Mouse (Mus musculus) heart, postnatal 0 days (tissue): ENCODE data around the gene Osbpl7. TPM values are rescaled to one million over a fixed set of nuclear protein-coding genes. Genes with fewer than 3 reads are reported as not detected.
A peak's percentile ranks its signal among the peaks of the same experiment; 100 is the strongest.

Experiments used
- ATAC-seq: fragments of 200-750 bp; cut with Nextera tagmentation; 2 replicates; pipeline ENCODE4 v1.8.0; 2017; ENCODE audit warnings: low read depth, moderate number of reproducible peaks, moderate library complexity; ENCODE audit not compliant: insufficient read depth
- DNase-seq: peaks from one replicate; pipeline ENCODE4 v3.0.0-alpha.2; 2016; ENCODE audit warnings: low spot score
- H3K27ac ChIP-seq: fragments of 300-500 bp; sonication (generic); 2 replicates; pipeline ENCODE4 v1.5.1; 2014; ENCODE audit warnings: low read depth, mild to moderate bottlenecking
- H3K27me3 ChIP-seq: fragments of 300-500 bp; sonication (generic); 2 replicates; pipeline ENCODE4 v1.6.1; 2014; ENCODE audit warnings: low read length, mixed read lengths; ENCODE audit not compliant: control insufficient read depth, insufficient read depth
- H3K36me3 ChIP-seq: fragments of 300-500 bp; sonication (generic); replicated peaks from 2 replicates; pipeline ENCODE4 v1.6.1; 2014; ENCODE audit warnings: low read length, mixed read lengths; ENCODE audit not compliant: control insufficient read depth, insufficient read depth
- H3K4me1 ChIP-seq: fragments of 300-500 bp; sonication (generic); 2 replicates; pipeline ENCODE4 v1.6.1; 2014; ENCODE audit warnings: antibody characterized with exemption; ENCODE audit not compliant: control insufficient read depth, insufficient read depth
- H3K4me2 ChIP-seq: fragments of 300-500 bp; sonication (generic); 2 replicates; pipeline ENCODE4 v1.6.1; 2014; ENCODE audit warnings: low read depth, mild to moderate bottlenecking, low read length, moderate library complexity
- H3K4me3 ChIP-seq: fragments of 300-500 bp; sonication (generic); 2 replicates; pipeline ENCODE4 v1.5.1; 2014; ENCODE audit warnings: low read depth, low read length
- H3K9ac ChIP-seq: fragments of 300-500 bp; sonication (generic); replicated peaks from 2 replicates; pipeline ENCODE4 v1.6.1; 2014; ENCODE audit warnings: low read depth, low read length, mixed read lengths
- H3K9me3 ChIP-seq: fragments of 300-500 bp; sonication (generic); replicated peaks from 2 replicates; pipeline ENCODE4 v1.6.1; 2016; ENCODE audit warnings: low read length; ENCODE audit not compliant: control insufficient read depth
- CTCF ChIP-seq: IDR thresholded peaks from 2 replicates; pipeline ENCODE4 v1.5.1; 2016; ENCODE audit warnings: antibody characterized with exemption, control low read depth, low read depth
- EP300 ChIP-seq: IDR thresholded peaks from 2 replicates; pipeline ENCODE4 v1.6.1; 2016; ENCODE audit warnings: antibody characterized with exemption, low read depth
- WGBS: fragments of 180-500 bp; shearing (Covaris S2); extraction: QIAGEN DNeasy Blood & Tissue Kit; methylation state at CpG from one replicate; pipeline ENCODE4 v1.1.7; 2014; 5-methylcytosine and 5-hydroxymethylcytosine counted together
- polyA plus RNA-seq: library from polyadenylated mRNA; unstranded; fragments of >200 nt; fragmentation: Nextera tagmentation; extraction: Ambion mirVana; gene quantifications from 2 replicates; pipeline ENCODE4 v1.2.1, GENCODE M21; 2015
- total RNA-seq: library from RNA; depleted of rRNA; stranded (reverse); fragments of >200 nt; gene quantifications from 2 replicates; pipeline ENCODE4 v1.2.3, GENCODE M21; 2014; ENCODE audit warnings: low replicate concordance

Gene Osbpl7
- total and polyA plus RNA-seq, 2 experiments from 2014 or later = 3.0 to 8.6 TPM

DNA sequence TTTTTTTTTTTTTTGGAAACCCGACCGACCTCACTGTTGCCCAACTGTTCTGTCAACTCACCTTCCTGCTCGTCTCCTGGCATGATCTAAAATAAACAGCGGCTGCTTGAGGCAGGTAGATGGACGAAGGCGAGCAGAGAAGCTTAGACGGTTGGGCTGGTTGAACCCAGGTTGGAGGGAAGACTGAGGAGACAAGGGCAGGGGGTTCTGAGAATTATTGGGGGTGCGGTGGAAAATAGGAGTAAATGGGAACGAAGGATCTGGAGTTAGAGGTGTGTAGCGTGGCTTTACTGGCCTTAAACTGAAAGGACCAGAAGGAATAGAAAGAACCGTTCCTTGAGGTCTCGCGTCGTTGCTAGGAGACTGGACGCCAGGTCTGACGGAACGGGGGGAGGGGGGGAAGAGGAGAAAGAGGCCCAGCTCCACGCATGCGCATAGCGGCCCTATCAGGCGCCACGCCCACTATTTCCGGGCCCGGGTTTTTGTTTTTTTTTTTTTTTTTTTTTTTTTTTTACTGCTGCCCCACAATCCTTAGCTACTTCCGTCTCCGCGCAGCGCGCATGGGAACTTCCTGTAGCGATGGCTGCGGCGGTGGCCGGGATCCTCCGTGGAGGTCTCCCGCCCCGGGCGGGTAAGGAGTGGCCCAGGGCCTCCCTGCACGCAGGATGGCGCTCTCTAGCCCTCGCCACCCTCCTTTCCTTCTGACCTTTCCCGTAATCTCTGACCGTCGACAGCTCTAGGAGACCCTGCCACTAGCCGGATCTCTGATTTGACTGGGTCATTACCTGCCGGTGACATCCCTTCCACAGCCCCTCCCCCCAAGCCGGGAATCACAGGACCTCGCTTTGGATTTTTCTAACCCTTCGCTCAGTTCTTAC, 9.2 kb upstream of the Osbpl7 start, which contains the start of the genes Lrrc46 and Mrpl10:
Gene Lrrc46, minus strand, starts transcription at position 386 of the 878 bp plus-strand sequence.
Gene Mrpl10, plus strand, starts transcription at position 539 of the 878 bp plus-strand sequence.
- no peaks in the 10 kb centered on the region for H3K36me3 ChIP-seq
- H3K27ac ChIP-seq = peak within 1 kb of the TSS; percentile 76
- no peaks in the 10 kb centered on the region for H3K27me3 ChIP-seq
- ATAC-seq = peak; percentile 89
- H3K4me3 ChIP-seq = peak within 1 kb of the TSS; percentile 76
- H3K4me2 ChIP-seq = peak within 1 kb of the TSS; percentile 89
- peak within 1 kb of the TSS; percentile 89 for H3K9ac ChIP-seq
- H3K4me1 ChIP-seq = peaks cover 10% of the 10 kb centered on the region
- DNase-seq = peak; percentile 92
- under 1% methylated on average over 48 of the region's 48 CpGs for WGBS
- no peaks in the 10 kb centered on the region for H3K9me3 ChIP-seq
- no peak for TF ChIP-seq CTCF
- TF ChIP-seq EP300 = 0 out of 2 replicates have a peak, but pooled peaks have one; percentile 69

DNA sequence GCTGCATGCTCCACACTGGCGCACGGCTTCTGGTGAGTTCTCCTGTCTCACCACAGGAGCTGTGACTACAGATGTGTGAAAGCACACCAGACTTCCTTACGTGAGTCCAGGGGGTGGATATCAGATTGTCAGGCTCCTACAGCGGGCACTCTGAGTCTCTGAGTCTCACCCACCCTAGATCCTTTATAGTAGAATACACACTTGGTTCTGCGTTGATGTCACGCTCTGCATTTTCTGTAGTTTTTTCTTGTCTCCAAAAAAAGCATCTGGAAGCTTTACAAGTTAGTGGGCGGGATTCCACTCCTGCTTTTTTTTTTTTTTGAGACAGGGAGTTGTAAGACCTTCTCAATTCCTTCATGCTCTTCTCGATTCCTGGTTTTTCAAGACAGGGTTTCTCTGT, 5.5 kb upstream of the Osbpl7 start:
- no peak for ATAC-seq
- no peak overlapping the region for H3K4me2 ChIP-seq
- WGBS = 87% methylated on average over 8 of the region's 8 CpGs
- H3K4me3 ChIP-seq = no peak overlapping the region
- DNase-seq = no peak
- no peak overlapping the region for H3K9ac ChIP-seq
- no peaks in the 10 kb centered on the region for H3K27me3 ChIP-seq
- no peak overlapping the region for H3K27ac ChIP-seq
- peaks cover 10% of the 10 kb centered on the region for H3K4me1 ChIP-seq
- peaks cover 12% of the 10 kb centered on the region for H3K36me3 ChIP-seq
- TF ChIP-seq EP300 = no peak
- TF ChIP-seq CTCF = no peak
- H3K9me3 ChIP-seq = no peaks in the 10 kb centered on the region

DNA sequence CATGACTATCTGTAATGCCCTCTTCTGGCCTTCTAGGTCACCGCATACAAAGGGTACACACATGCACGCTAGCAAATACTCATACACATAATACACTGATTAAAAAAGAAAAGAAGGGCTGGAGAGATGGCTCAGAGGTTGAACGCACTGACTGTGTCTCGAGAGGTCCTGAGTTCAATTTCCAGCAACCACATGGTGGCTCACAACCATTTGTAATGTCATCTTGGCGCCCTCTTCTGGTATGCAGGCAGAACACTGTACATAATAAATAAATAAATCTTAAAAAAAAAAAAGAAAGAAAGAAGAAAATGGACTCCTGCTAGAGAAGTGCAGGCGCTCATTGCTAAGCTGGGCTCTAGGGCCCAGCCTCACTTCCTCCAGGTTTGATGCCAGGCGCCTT, 4.6 kb upstream of the Osbpl7 start:
- Histone ChIP-seq H3K4me3 (no peak overlapping the region), H3K4me1 (peaks cover 13% of the 10 kb centered on the region), H3K36me3 (peaks cover 12% of the 10 kb centered on the region), H3K4me2 (no peak overlapping the region), H3K9ac (no peak overlapping the region), H3K27ac (no peak overlapping the region), H3K27me3 (no peaks in the 10 kb centered on the region), H3K9me3 (no peaks in the 10 kb centered on the region)
- WGBS = 83% methylated on average over 7 of the region's 7 CpGs
- DNase-seq (no peak), ATAC-seq (no peak)
- TF ChIP-seq CTCF = no peak
- no peak for TF ChIP-seq EP300

DNA sequence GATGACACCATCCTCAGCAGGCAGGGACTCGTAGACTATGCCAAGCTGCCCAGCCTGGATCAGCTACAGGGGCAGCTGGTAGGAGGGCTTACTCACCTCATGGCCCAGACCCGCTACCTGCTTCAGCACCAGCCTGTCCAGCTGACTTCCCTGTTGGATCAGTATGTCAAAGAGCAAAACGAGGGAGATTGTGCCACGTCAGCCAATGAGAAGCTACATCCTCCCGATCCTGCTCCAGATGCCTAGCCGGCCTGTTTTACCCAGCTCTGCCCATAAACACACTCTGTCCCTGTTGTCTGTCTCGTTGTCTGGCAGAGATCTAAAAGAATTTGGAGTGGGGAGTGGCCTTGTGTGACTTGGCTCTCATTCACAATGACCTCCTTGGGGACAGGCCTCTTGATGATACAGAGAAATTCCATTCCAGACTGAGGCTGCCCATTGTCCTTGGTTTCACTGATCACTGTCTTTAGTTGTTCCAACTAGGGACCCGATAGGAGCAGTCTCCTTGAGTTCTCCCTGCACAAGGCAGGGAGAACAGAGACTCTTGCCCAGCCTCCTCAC, 2.3 kb upstream of the Osbpl7 start:
- TF ChIP-seq CTCF (no peak), EP300 (no peak)
- H3K27me3 ChIP-seq = no peaks in the 10 kb centered on the region
- H3K9me3 ChIP-seq = no peaks in the 10 kb centered on the region
- no peak overlapping the region for H3K27ac ChIP-seq
- ATAC-seq (no peak), DNase-seq (no peak)
- no peak overlapping the region for H3K4me2 ChIP-seq
- H3K9ac ChIP-seq = no peak overlapping the region
- no peak overlapping the region for H3K4me3 ChIP-seq
- H3K36me3 ChIP-seq = peaks cover 18% of the 10 kb centered on the region
- WGBS = 63% methylated on average over 8 of the region's 8 CpGs
- H3K4me1 ChIP-seq = peaks cover 15% of the 10 kb centered on the region

DNA sequence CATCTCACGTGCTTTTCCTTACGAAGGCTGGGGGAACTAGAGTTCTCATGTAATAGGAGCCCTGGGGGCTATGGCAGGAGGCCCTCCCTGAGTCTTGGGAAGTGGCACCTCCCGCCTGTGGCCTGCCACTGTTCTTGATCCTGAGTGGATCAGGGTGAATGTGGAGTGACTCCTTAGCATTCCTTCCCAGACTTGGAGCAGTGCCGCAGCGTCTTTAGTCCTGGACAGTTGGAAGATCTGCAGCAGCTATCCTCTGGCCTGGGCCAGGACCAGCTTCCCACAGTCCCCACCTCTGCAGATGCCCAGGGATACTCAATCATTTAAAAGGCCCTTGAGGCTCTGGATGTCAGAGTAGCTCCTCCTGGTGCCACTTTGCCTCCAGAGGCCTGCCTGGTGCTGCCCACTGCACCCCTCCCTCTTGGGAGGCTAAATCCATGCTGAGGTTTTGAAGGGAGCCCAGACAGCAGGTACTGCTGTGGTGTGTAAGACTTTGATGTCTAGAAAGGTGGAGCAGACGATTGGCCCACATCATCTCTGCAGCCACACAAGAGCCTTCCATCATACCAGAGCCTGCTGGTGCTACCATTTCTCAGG, 839 bp upstream of the Osbpl7 start:
- DNase-seq = no peak
- TF ChIP-seq CTCF = no peak
- TF ChIP-seq EP300 = no peak
- peaks cover 29% of the 10 kb centered on the region for H3K36me3 ChIP-seq
- H3K9me3 ChIP-seq = no peaks in the 10 kb centered on the region
- WGBS = 85% methylated on average over 6 of the region's 6 CpGs
- H3K9ac ChIP-seq = no peak overlapping the region
- no peak overlapping the region for H3K27ac ChIP-seq
- peaks cover 15% of the 10 kb centered on the region for H3K4me1 ChIP-seq
- no peaks in the 10 kb centered on the region for H3K27me3 ChIP-seq
- no peak overlapping the region for H3K4me2 ChIP-seq
- no peak overlapping the region for H3K4me3 ChIP-seq
- no peak for ATAC-seq
